Mouse (Mus musculus): Measurements from ENCODE around the gene Nxf1.

DNA sequence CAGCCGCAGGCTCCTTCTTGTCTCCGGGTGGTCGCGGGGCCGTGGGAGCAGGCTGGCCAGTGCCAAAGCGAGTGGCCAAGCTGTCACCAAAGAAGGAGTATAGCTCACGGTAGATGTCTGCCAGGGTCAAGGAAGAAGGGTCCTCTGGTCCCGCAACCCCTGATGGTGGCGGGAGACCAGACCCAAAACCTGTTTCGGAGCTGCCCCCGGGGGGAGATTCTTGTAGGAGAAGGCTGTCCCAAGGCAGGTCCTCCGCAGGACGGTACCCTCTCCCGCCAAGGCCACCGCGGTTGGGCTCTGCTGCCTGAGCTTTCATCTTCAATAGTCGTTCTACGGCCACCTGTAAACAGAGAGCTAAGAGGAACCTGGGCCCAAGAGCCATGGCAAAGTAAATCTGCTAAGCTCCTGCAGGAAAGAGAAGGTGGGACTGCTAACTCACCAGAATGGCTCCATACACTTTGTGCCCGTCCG lies 18.1 kb downstream of the Nxf1 start:
- no peak; the same call in 1 of the 2 replicates for TF ChIP-seq CTCF (IDR thresholded peaks at IDR 0.05; ENCODE audit: low read depth)
- no peak for TF ChIP-seq EP300 (IDR thresholded peaks at IDR 0.05; ENCODE audit: low read depth)
